Mouse (Mus musculus): ENCODE measurements around the gene Coa7.

DNA sequence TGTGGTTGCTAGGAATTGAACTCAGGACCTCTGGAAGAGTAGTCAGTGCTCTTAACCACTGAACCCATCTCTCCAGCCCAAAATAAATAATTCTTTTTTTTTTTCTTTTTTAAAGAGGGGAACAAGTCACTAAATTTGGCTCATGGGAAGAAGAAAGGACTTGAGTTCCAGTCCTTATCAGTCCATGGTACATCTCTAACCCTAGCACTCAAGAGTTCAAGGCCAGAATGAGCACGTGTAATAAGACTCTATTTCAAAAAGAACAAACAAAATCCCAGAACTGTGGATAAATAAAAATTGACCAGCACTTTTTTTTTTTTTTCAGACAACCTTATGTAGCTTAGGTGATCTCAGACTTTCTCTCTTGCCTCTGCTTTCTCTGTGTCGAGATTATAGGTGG lies 8.8 kb downstream of the Coa7 start:
- no peak for TF ChIP-seq POLR2A (IDR thresholded peaks at IDR 0.05; ENCODE audit: extremely low read depth, insufficient read depth, low read length)
- no peak for TF ChIP-seq CTCF (IDR thresholded peaks at IDR 0.05; ENCODE audit: low read depth, low read length)

Data from liver, adult 2 months (tissue).